Comparison of ENCODE assay signal across 30 mouse cellular contexts in the genomic region with DNA sequence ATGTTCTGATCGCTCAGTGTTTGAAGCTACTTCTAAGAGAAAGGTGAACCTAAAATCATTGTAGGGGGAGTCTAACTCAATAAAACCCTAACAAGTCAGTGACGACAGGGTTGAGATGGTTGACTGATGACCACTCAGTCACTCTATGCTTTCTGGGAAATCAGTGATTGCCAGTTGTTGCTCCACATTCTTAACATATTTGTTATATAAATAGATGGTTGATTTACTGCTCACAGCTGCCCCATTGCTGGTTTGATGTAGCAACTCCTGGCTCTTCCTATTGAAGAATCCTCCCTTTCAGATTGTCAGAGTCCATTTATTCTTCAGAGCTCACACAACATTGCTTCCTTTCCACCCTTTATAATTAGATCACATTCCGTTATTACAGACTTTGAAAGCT. TPM values are rescaled to one million over a fixed set of nuclear protein-coding genes. Genes with fewer than 3 reads are reported as not detected.
A peak's percentile ranks its signal among the peaks of the same experiment; 100 is the strongest.
DNase-seq lines count a peak whose midpoint lies in the region; ATAC-seq and TF ChIP-seq lines count a peak whose summit lies in the region.
"Had no signal": no experiment of that assay in that cellular context is flagged by ENCODE, and none has a peak within 500 bp of the region (broad histone marks: within the 10 kb centered on the region; RNA-seq: fewer than 3 reads in every experiment).

No protein-coding gene starts in this region.

- no peak overlapping the region for H3K27ac ChIP-seq in embryonic facial prominence, embryonic 14.5 days (replicated peaks; ENCODE audit: low read depth, low read length)
- no peak overlapping the region for H3K27ac ChIP-seq in embryonic facial prominence, embryonic 10.5 days (replicated peaks)
- peak overlapping the region; percentile 75 for H3K27ac ChIP-seq in left cerebral cortex, adult 2 months
- H3K27ac ChIP-seq: embryonic facial prominence, embryonic 13.5 days; forebrain, embryonic 10.5 days; forebrain, embryonic 13.5 days; hindbrain, embryonic 14.5 days; hindbrain, postnatal 0 days had no signal

- peak; percentile 22 for DNase-seq in embryonic facial prominence, embryonic 14.5 days (ENCODE audit: low spot score)
- DNase-seq in embryonic facial prominence, embryonic 10.5 days (ENCODE audit: low spot score): no peak
- DNase-seq in left cerebral cortex, adult 2 months (ENCODE audit: extremely low spot score in 1 of 2, low spot score in 2 of 2): no peak
- no peak for DNase-seq in left cerebral cortex, postnatal 10 days (ENCODE audit: extremely low spot score in 1 of 2, low spot score in 2 of 2)
- DNase-seq in mesoderm, embryonic 11.5 days (ENCODE audit: low read depth, low spot score): peak; percentile 10
- DNase-seq: adrenal gland, adult 2 months; adrenal gland, postnatal 14 days; cerebellum, adult 11 months; cerebellum, adult 2 months; cerebellum, adult 9-11 months; cerebellum, postnatal 25 days; forebrain, postnatal 0 days; gastrocnemius, postnatal 25 days; heart, adult 18-20 months; heart, postnatal 36 days had no signal

- TF ChIP-seq CTCF in left cerebral cortex, adult 2 months (IDR thresholded peaks at IDR 0.05): no peak

- no peak overlapping the region for H3K9ac ChIP-seq in embryonic facial prominence, embryonic 14.5 days (ENCODE audit: low read depth, low read length)
- H3K9ac ChIP-seq: embryonic facial prominence, embryonic 13.5 days; forebrain, embryonic 13.5 days; forebrain, postnatal 0 days; heart, embryonic 12.5 days; hindbrain, embryonic 14.5 days had no signal

- H3K4me1 ChIP-seq in embryonic facial prominence, embryonic 14.5 days (ENCODE audit: control insufficient read depth, insufficient read depth, low read length): no peaks in the 10 kb centered on the region
- H3K4me1 ChIP-seq in embryonic facial prominence, embryonic 10.5 days: no peaks in the 10 kb centered on the region
- H3K4me1 ChIP-seq: embryonic facial prominence, embryonic 13.5 days; forebrain, embryonic 10.5 days; forebrain, embryonic 13.5 days; heart, embryonic 12.5 days had no signal

- H3K9me3 ChIP-seq in embryonic facial prominence, embryonic 14.5 days (ENCODE audit: control insufficient read depth, low read length): no peaks in the 10 kb centered on the region
- H3K9me3 ChIP-seq in embryonic facial prominence, embryonic 10.5 days: no peaks in the 10 kb centered on the region
- H3K9me3 ChIP-seq: embryonic facial prominence, embryonic 13.5 days; forebrain, embryonic 10.5 days; forebrain, embryonic 13.5 days; G1E; heart, embryonic 12.5 days had no signal

- intact Hi-C loops in left cerebral cortex, adult 2 months (cut with DNase I): loop anchor here (5.0 kb wide), 2 partner anchors 155 to 200 kb away; no protein-coding TSS in a partner anchor
- intact Hi-C loops in left cerebral cortex, postnatal 10 days (cut with DNase I): no loop called here

- H3K27me3 ChIP-seq in embryonic facial prominence, embryonic 14.5 days (replicated peaks; ENCODE audit: control insufficient read depth, insufficient read depth, low read length): no peaks in the 10 kb centered on the region
- H3K27me3 ChIP-seq in embryonic facial prominence, embryonic 10.5 days (replicated peaks; ENCODE audit: low read depth, poor library complexity, severe bottlenecking): no peaks in the 10 kb centered on the region
- H3K27me3 ChIP-seq: CH12.LX; embryonic facial prominence, embryonic 13.5 days; forebrain, embryonic 13.5 days; heart, embryonic 12.5 days had no signal

- no peaks in the 10 kb centered on the region for H3K36me3 ChIP-seq in embryonic facial prominence, embryonic 14.5 days (ENCODE audit: control insufficient read depth, insufficient read depth, low read length)
- H3K36me3 ChIP-seq in embryonic facial prominence, embryonic 10.5 days (replicated peaks): no peaks in the 10 kb centered on the region
- H3K36me3 ChIP-seq: embryonic facial prominence, embryonic 13.5 days; forebrain, embryonic 10.5 days; G1E; heart, embryonic 12.5 days had no signal

- H3K4me3 ChIP-seq in embryonic facial prominence, embryonic 14.5 days (ENCODE audit: low read depth, low read length): no peak overlapping the region
- H3K4me3 ChIP-seq in embryonic facial prominence, embryonic 10.5 days: no peak overlapping the region
- no peak overlapping the region for H3K4me3 ChIP-seq in left cerebral cortex, adult 2 months
- H3K4me3 ChIP-seq: embryonic facial prominence, embryonic 13.5 days; forebrain, embryonic 10.5 days; forebrain, embryonic 13.5 days; heart, embryonic 12.5 days had no signal

- 83% methylated on average over 3 of the region's 3 CpGs for WGBS in embryonic facial prominence, embryonic 14.5 days
- 86% methylated on average over 3 of the region's 3 CpGs for WGBS in embryonic facial prominence, embryonic 10.5 days

- H3K4me2 ChIP-seq in embryonic facial prominence, embryonic 14.5 days (ENCODE audit: low read depth, low read length): no peak overlapping the region
- H3K4me2 ChIP-seq: embryonic facial prominence, embryonic 13.5 days; forebrain, embryonic 13.5 days; heart, embryonic 12.5 days; hindbrain, embryonic 14.5 days had no signal

- ATAC-seq in embryonic facial prominence, embryonic 14.5 days (ENCODE audit: low read depth): no peak; the same call in 1 of the 2 replicates
- no peak for ATAC-seq in megakaryocyte progenitor cell, adult 5-6 weeks (replicated peaks; ENCODE audit: poor library complexity)
- ATAC-seq: forebrain, embryonic 13.5 days; hindbrain, postnatal 0 days; inflammation-experienced regulatory T-cells, adult 6 months; intestine, embryonic 16.5 days had no signal

RNA-seq across cellular contexts. Expression of gene Try4, which starts 44.6 kb away (rescaled TPM):
- polyA plus RNA-seq in embryonic facial prominence, embryonic 14.5 days (2014; fragmentation: Nextera tagmentation; extraction: Ambion mirVana): not detected in 2 replicates
- polyA plus RNA-seq in embryonic facial prominence, embryonic 10.5 days (2016; fragmentation: Nextera tagmentation; extraction: Ambion mirVana): not detected in 2 replicates
- not detected for total RNA-seq in left cerebral cortex, adult 2 months (2021)
- not detected for total RNA-seq in left cerebral cortex, postnatal 10 days (2021)
- total RNA-seq in megakaryocyte progenitor cell, adult 5-6 weeks (2015): not detected in 2 replicates
- total RNA-seq in megakaryocyte progenitor cell, adult 5-6 weeks (2017): not detected in 2 replicates
- total RNA-seq: adrenal gland, adult 2 months; adrenal gland, postnatal 14 days; CH12.LX; common myeloid progenitor, adult 5-6 weeks; forebrain, postnatal 0 days; G1E; gastrocnemius, adult 8-10 months; gastrocnemius, postnatal 25 days; heart, adult 18-20 months; heart, postnatal 36 days; hindbrain, postnatal 0 days had no signal
- polyA plus RNA-seq: adrenal gland, adult 2 months; cerebellum, adult 2 months; embryonic facial prominence, embryonic 13.5 days; forebrain, embryonic 10.5 days; forebrain, embryonic 13.5 days; forebrain, postnatal 0 days; G1E; heart, embryonic 12.5 days; heart, embryonic 16.5 days; hindbrain, embryonic 11.5 days; hindbrain, embryonic 14.5 days; hindbrain, postnatal 0 days; inflammation-experienced regulatory T-cells, adult 6 months had no signal

RNA-seq across cellular contexts. Expression of gene Try5, which starts 59.2 kb away (rescaled TPM):
- polyA plus RNA-seq in embryonic facial prominence, embryonic 14.5 days (2014; fragmentation: Nextera tagmentation; extraction: Ambion mirVana): not detected in 2 replicates
- polyA plus RNA-seq in embryonic facial prominence, embryonic 10.5 days (2016; fragmentation: Nextera tagmentation; extraction: Ambion mirVana): not detected in 2 replicates
- not detected for total RNA-seq in left cerebral cortex, adult 2 months (2021)
- not detected for total RNA-seq in left cerebral cortex, postnatal 10 days (2021)
- not detected in 2 replicates for total RNA-seq in megakaryocyte progenitor cell, adult 5-6 weeks (2015)
- total RNA-seq in megakaryocyte progenitor cell, adult 5-6 weeks (2017): not detected in 2 replicates
- total RNA-seq: adrenal gland, adult 2 months; adrenal gland, postnatal 14 days; common myeloid progenitor, adult 5-6 weeks; G1E; gastrocnemius, adult 8-10 months; gastrocnemius, postnatal 25 days; heart, adult 18-20 months; heart, postnatal 36 days had no signal
- polyA plus RNA-seq: adrenal gland, adult 2 months; cerebellum, adult 2 months; embryonic facial prominence, embryonic 13.5 days; forebrain, embryonic 10.5 days; forebrain, embryonic 13.5 days; G1E; heart, embryonic 12.5 days; hindbrain, embryonic 11.5 days; hindbrain, embryonic 14.5 days; inflammation-experienced regulatory T-cells, adult 6 months had no signal

Comparison
In these comparisons a context has a peak if more than half of its experiments do, and no peak if none do; other contexts are left out.
1. DNase-seq: peak in embryonic facial prominence, embryonic 14.5 days (single experiment) and mesoderm, embryonic 11.5 days (single experiment); none in embryonic facial prominence, embryonic 10.5 days (single experiment), left cerebral cortex, adult 2 months (0 of 2) and left cerebral cortex, postnatal 10 days (0 of 2).